Mouse (Mus musculus): ENCODE measurements around the gene Cnih3. TPM values are rescaled to one million over a fixed set of nuclear protein-coding genes. Genes with fewer than 3 reads are reported as not detected.

Gene Cnih3
- polyA plus RNA-seq, 1 experiment = 2.7 TPM

- H3K27ac ChIP-seq (ENCODE audit: control insufficient read depth, insufficient read depth, low read depth, low read length, poor library complexity) = no peak overlapping the region
- no peak overlapping the region for H3K4me3 ChIP-seq (replicated peaks; ENCODE audit: control insufficient read depth, low read depth, low read length)
- TF ChIP-seq CTCF (IDR thresholded peaks at IDR 0.05; ENCODE audit: control insufficient read depth, insufficient read depth, low read length) (no peak), POLR2A (IDR thresholded peaks at IDR 0.05; ENCODE audit: borderline replicate concordance, control insufficient read depth, low read depth, low read length) (no peak)
- peaks cover 2% of the 10 kb centered on the region; the same call in 1 of the 2 replicates for H3K4me1 ChIP-seq (ENCODE audit: control insufficient read depth, insufficient read depth, low read length)
- 35% methylated on average over 2 of the region's 2 CpGs for WGBS
Observed at GRCm38 (mm10) chr1:181357870-181358269, 5.4 kb downstream of the Cnih3 start.

DNA sequence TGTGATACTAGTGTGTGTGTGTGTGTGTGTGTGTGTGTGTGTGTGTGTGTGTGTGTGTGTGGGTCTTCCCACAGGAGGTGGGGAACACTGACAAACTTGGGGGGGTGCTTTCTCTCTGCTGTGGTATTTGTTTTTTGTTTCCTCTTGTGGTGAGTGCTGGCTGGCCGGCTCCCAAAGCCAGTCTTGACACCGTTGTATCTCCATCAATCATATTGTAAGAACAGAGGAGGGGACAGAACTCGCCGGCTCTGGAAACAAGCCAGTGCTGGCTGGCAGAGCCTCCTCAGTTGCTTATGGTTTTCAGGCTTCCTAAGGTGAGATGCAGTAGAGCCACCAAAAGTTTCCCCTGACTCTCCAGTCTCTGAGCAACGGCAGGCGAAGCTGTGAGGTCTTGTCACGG, 6.1 kb downstream of the Cnih3 start:
- TF ChIP-seq POLR2A (IDR thresholded peaks at IDR 0.05; ENCODE audit: borderline replicate concordance, control insufficient read depth, low read depth, low read length) (no peak), CTCF (IDR thresholded peaks at IDR 0.05; ENCODE audit: control insufficient read depth, insufficient read depth, low read length) (no peak)
- 10% methylated on average over 7 of the region's 7 CpGs for WGBS
- no peak overlapping the region for H3K4me3 ChIP-seq (replicated peaks; ENCODE audit: control insufficient read depth, low read depth, low read length)
- H3K4me1 ChIP-seq (ENCODE audit: control insufficient read depth, insufficient read depth, low read length) = peaks cover 2% of the 10 kb centered on the region; the same call in 1 of the 2 replicates
- no peak overlapping the region for H3K27ac ChIP-seq (ENCODE audit: control insufficient read depth, insufficient read depth, low read depth, low read length, poor library complexity)

DNA sequence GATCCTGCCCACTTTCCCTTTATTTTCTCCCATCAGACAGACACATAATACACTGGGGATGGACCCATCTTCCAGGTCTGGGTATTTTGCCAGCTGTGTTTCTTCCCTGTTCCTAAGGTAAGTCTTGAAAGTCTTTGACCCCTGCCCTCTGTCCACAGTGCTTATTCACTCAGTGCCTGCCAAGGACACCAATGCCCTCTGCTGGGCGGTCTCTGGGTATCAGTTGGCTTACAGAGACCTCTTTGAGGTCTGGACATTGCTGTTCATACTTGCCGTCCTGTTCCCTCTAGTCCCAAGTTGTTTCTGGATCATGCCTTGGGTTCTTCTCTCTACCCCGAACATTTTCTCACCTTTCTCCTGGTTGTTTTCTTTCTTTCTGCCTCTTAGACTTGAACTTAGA, 8.3 kb downstream of the Cnih3 start:
- WGBS = 72% methylated on average over 3 of the region's 3 CpGs
- no peak overlapping the region for H3K4me3 ChIP-seq (replicated peaks; ENCODE audit: control insufficient read depth, low read depth, low read length)
- no peak overlapping the region for H3K27ac ChIP-seq (ENCODE audit: control insufficient read depth, insufficient read depth, low read depth, low read length, poor library complexity)
- TF ChIP-seq CTCF (IDR thresholded peaks at IDR 0.05; ENCODE audit: control insufficient read depth, insufficient read depth, low read length) = peak; percentile 25; the same call in 1 of the 2 replicates
- TF ChIP-seq POLR2A (IDR thresholded peaks at IDR 0.05; ENCODE audit: borderline replicate concordance, control insufficient read depth, low read depth, low read length) = no peak
- no peaks in the 10 kb centered on the region for H3K4me1 ChIP-seq (ENCODE audit: control insufficient read depth, insufficient read depth, low read length)

GRCm38 (mm10) chr1:181364025-181364424, 11.6 kb downstream of the Cnih3 start:
- TF ChIP-seq POLR2A (IDR thresholded peaks at IDR 0.05; ENCODE audit: borderline replicate concordance, control insufficient read depth, low read depth, low read length) (no peak), CTCF (IDR thresholded peaks at IDR 0.05; ENCODE audit: control insufficient read depth, insufficient read depth, low read length) (no peak)
- Histone ChIP-seq H3K27ac (ENCODE audit: control insufficient read depth, insufficient read depth, low read depth, low read length, poor library complexity) (no peak overlapping the region), H3K4me1 (ENCODE audit: control insufficient read depth, insufficient read depth, low read length) (no peaks in the 10 kb centered on the region), H3K4me3 (replicated peaks; ENCODE audit: control insufficient read depth, low read depth, low read length) (no peak overlapping the region)
- 55% methylated on average over 4 of the region's 4 CpGs for whole genome bisulfite sequencing

GRCm38 (mm10) chr1:181365376-181365775, 12.9 kb downstream of the Cnih3 start:
- no peaks in the 10 kb centered on the region; the same call in 1 of the 2 replicates for H3K4me1 ChIP-seq (ENCODE audit: control insufficient read depth, insufficient read depth, low read length)
- 73% methylated on average over 3 of the region's 3 CpGs for WGBS
- no peak overlapping the region for H3K4me3 ChIP-seq (replicated peaks; ENCODE audit: control insufficient read depth, low read depth, low read length)
- TF ChIP-seq POLR2A (IDR thresholded peaks at IDR 0.05; ENCODE audit: borderline replicate concordance, control insufficient read depth, low read depth, low read length) (no peak), CTCF (IDR thresholded peaks at IDR 0.05; ENCODE audit: control insufficient read depth, insufficient read depth, low read length) (no peak)
- H3K27ac ChIP-seq (ENCODE audit: control insufficient read depth, insufficient read depth, low read depth, low read length, poor library complexity) = no peak overlapping the region

DNA sequence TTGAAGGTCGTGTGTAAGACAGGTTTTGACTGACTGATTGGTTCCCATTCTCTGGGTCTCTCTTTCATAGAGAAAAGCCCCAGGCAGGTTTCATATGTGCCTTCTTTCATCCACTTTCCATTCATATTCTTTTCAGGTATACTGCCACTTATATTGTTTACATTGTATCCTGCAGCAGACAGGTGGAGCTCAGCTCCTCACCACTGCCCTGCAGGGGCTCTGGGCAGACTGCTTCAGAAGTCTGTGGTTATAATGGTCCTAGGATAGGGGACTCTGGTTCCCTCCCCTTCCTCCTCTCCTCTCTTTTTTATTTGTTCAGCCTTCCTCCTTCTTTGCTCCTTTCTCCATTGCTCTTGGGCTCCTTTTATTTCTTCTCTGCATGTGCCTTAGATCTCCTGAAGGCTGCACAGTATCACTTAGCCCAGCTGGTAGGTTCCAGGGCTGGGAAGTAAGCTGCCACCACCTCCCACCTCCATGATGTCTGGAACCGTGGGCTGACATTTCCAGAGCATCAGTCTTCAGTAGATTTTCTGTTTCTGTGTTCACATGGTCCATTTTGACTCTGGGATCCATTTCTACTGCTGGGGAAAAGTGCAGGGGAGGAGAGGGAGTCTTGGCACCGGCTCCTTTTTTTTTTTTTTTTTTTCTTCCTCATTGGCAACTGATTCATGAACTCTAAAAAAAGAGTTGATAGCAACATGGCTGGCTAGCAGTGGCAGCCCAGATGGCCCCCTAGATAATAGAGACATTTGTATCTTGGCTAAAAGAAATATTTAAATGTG, 16.6 kb downstream of the Cnih3 start:
- H3K4me1 ChIP-seq (ENCODE audit: control insufficient read depth, insufficient read depth, low read length) = peaks cover 3% of the 10 kb centered on the region; the same call in 1 of the 2 replicates
- no peak overlapping the region for H3K27ac ChIP-seq (ENCODE audit: control insufficient read depth, insufficient read depth, low read depth, low read length, poor library complexity)
- no peak overlapping the region for H3K4me3 ChIP-seq (replicated peaks; ENCODE audit: control insufficient read depth, low read depth, low read length)
- no peak for TF ChIP-seq POLR2A (IDR thresholded peaks at IDR 0.05; ENCODE audit: borderline replicate concordance, control insufficient read depth, low read depth, low read length)
- no peak for TF ChIP-seq CTCF (IDR thresholded peaks at IDR 0.05; ENCODE audit: control insufficient read depth, insufficient read depth, low read length)
- WGBS = 15% methylated on average over 3 of the region's 3 CpGs

GRCm38 (mm10) chr1:181370370-181370769, 17.9 kb downstream of the Cnih3 start:
- Histone ChIP-seq H3K27ac (ENCODE audit: control insufficient read depth, insufficient read depth, low read depth, low read length, poor library complexity) (no peak overlapping the region), H3K4me3 (replicated peaks; ENCODE audit: control insufficient read depth, low read depth, low read length) (no peak overlapping the region), H3K4me1 (ENCODE audit: control insufficient read depth, insufficient read depth, low read length) (peaks cover 3% of the 10 kb centered on the region)
- 60% methylated on average over 3 of the region's 3 CpGs for WGBS
- no peak for TF ChIP-seq POLR2A (IDR thresholded peaks at IDR 0.05; ENCODE audit: borderline replicate concordance, control insufficient read depth, low read depth, low read length)
- TF ChIP-seq CTCF (IDR thresholded peaks at IDR 0.05; ENCODE audit: control insufficient read depth, insufficient read depth, low read length) = no peak

DNA sequence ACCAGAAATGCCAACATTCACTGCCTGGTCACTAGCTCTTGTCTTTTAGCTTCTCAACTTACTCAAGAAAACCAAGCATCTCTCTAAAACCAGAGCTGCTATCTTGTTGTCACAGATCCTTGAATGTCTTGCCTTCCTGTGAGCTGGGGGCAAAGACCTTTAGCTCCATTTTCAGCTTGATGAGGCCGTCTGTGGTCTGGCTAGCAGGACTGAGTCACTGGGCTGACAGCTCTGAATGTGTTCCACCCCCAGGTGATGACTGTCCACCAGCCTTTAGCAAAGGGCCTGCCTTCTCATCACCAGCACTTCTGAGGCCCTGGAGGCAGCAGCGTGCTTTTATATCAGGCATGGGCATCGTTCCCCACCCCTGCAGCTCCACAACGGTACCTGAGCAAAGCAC, 18.8 kb downstream of the Cnih3 start:
- Histone ChIP-seq H3K4me3 (replicated peaks; ENCODE audit: control insufficient read depth, low read depth, low read length) (no peak overlapping the region), H3K4me1 (ENCODE audit: control insufficient read depth, insufficient read depth, low read length) (peaks cover 3% of the 10 kb centered on the region), H3K27ac (ENCODE audit: control insufficient read depth, insufficient read depth, low read depth, low read length, poor library complexity) (no peak overlapping the region)
- WGBS = 70% methylated on average over 4 of the region's 4 CpGs
- TF ChIP-seq POLR2A (IDR thresholded peaks at IDR 0.05; ENCODE audit: borderline replicate concordance, control insufficient read depth, low read depth, low read length) (no peak), CTCF (IDR thresholded peaks at IDR 0.05; ENCODE audit: control insufficient read depth, insufficient read depth, low read length) (no peak)

Measured in bone marrow, adult 2 months (tissue).